Mouse (Mus musculus) limb, embryonic 12.5 days (tissue): ENCODE measurements around the gene Sct. TPM values are rescaled to one million over a fixed set of nuclear protein-coding genes. Genes with fewer than 3 reads are reported as not detected.
"Not testable (repeated sequence)": the region's sequence is repeated elsewhere in the genome, so short reads cannot be mapped to it uniquely, and the experiment has no call there.

Source experiments
- ATAC-seq: fragments of 200-750 bp; cut with Nextera tagmentation; 2 replicates; pipeline ENCODE4 v1.8.0; 2017; ENCODE audit warnings: low read depth, moderate TSS enrichment; ENCODE audit not compliant: insufficient number of reproducible peaks, insufficient read depth, low FRiP score, low TSS enrichment
- H3K27ac ChIP-seq: fragments of 300-500 bp; sonication (generic); 2 replicates; pipeline ENCODE4 v1.5.1; 2016; ENCODE audit warnings: mild to moderate bottlenecking, moderate library complexity
- H3K27me3 ChIP-seq: fragments of 300-500 bp; sonication (generic); 2 replicates; pipeline ENCODE4 v1.6.1; 2016; ENCODE audit warnings: mild to moderate bottlenecking, moderate library complexity
- H3K36me3 ChIP-seq: fragments of 300-500 bp; sonication (generic); 2 replicates; pipeline ENCODE4 v1.6.1; 2016; ENCODE audit warnings: mild to moderate bottlenecking, moderate library complexity
- H3K4me1 ChIP-seq: fragments of 300-500 bp; sonication (generic); replicated peaks from 2 replicates; pipeline ENCODE4 v1.6.1; 2016
- H3K4me2 ChIP-seq: fragments of 300-500 bp; sonication (generic); 2 replicates; pipeline ENCODE4 v1.6.1; 2016; ENCODE audit warnings: mild to moderate bottlenecking, moderate library complexity
- H3K4me3 ChIP-seq: fragments of 300-500 bp; sonication (generic); replicated peaks from 2 replicates; pipeline ENCODE4 v1.5.1; 2016; ENCODE audit warnings: mild to moderate bottlenecking
- H3K9ac ChIP-seq: fragments of 300-500 bp; sonication (generic); replicated peaks from 2 replicates; pipeline ENCODE4 v1.6.1; 2016; ENCODE audit warnings: mild to moderate bottlenecking, moderate library complexity
- H3K9me3 ChIP-seq: fragments of 300-500 bp; sonication (generic); 2 replicates; pipeline ENCODE4 v1.6.1; 2016; ENCODE audit warnings: mild to moderate bottlenecking, moderate library complexity
- WGBS: fragments of 180-500 bp; shearing (Covaris S2); methylation state at CpG from one replicate; pipeline ENCODE4 v1.1.7; 2016; 5-methylcytosine and 5-hydroxymethylcytosine counted together
- polyA plus RNA-seq: library from polyadenylated mRNA; unstranded; fragments of >200 nt; fragmentation: Nextera tagmentation; extraction: Ambion mirVana; gene quantifications from 2 replicates; pipeline ENCODE4 v1.2.1, GENCODE M21; 2016

Gene Sct
- polyA plus RNA-seq, 1 experiment from 2014 or later = 10.5 TPM

GRCm38 (mm10) chr7:141264761-141265410 lies 14.0 kb downstream of the Sct start:
- Histone ChIP-seq H3K9ac (no peak overlapping the region), H3K4me3 (no peak overlapping the region)

GRCm38 (mm10) chr7:141264041-141264700 lies 14.8 kb downstream of the Sct start:
- Histone ChIP-seq H3K4me3 (no peak overlapping the region), H3K4me1 (peaks cover 17% of the 10 kb centered on the region; the same call in 1 of the 2 replicates), H3K9ac (no peak overlapping the region), H3K4me2 (no peak overlapping the region), H3K27ac (no peak overlapping the region), H3K36me3 (peaks cover 52% of the 10 kb centered on the region), H3K27me3 (peaks cover 4% of the 10 kb centered on the region; the same call in 1 of the 2 replicates), H3K9me3 (no peaks in the 10 kb centered on the region)
- WGBS = 70% methylated on average over 11 of the region's 11 CpGs
- ATAC-seq = no peak

More at GRCm38 (mm10) chr7:141264761-141265410, 14.0 kb downstream of the Sct start:
- H3K4me1 ChIP-seq = peaks cover 17% of the 10 kb centered on the region; the same call in 1 of the 2 replicates
- 30% methylated on average over 12 of the region's 12 CpGs for WGBS
- peak overlapping the region; percentile 81 for H3K4me2 ChIP-seq
- H3K36me3 ChIP-seq = peaks cover 45% of the 10 kb centered on the region
- peaks cover 4% of the 10 kb centered on the region; the same call in 1 of the 2 replicates for H3K27me3 ChIP-seq
- H3K27ac ChIP-seq = no peak overlapping the region
- peak; percentile 53; the same call in 1 of the 2 replicates for ATAC-seq
- H3K9me3 ChIP-seq = no peaks in the 10 kb centered on the region

- ATAC-seq = no peak
- no peak overlapping the region for H3K4me2 ChIP-seq
- H3K36me3 ChIP-seq = peaks cover 58% of the 10 kb centered on the region
- H3K27me3 ChIP-seq = peaks cover 4% of the 10 kb centered on the region; the same call in 1 of the 2 replicates
- peaks cover 17% of the 10 kb centered on the region; the same call in 1 of the 2 replicates for H3K4me1 ChIP-seq
- WGBS = 85% methylated on average over 13 of the region's 13 CpGs
- no peak overlapping the region for H3K4me3 ChIP-seq
- H3K27ac ChIP-seq = no peak overlapping the region
- no peak overlapping the region for H3K9ac ChIP-seq
- H3K9me3 ChIP-seq = no peaks in the 10 kb centered on the region
Measured at GRCm38 (mm10) chr7:141263640-141264039, 15.3 kb downstream of the Sct start.

GRCm38 (mm10) chr7:141261480-141261879 lies 17.5 kb downstream of the Sct start:
- WGBS = 85% methylated on average over 3 of the region's 3 CpGs
- Histone ChIP-seq H3K9ac (no peak overlapping the region), H3K27ac (no peak overlapping the region), H3K4me3 (no peak overlapping the region), H3K36me3 (peaks cover 79% of the 10 kb centered on the region), H3K4me2 (no peak overlapping the region), H3K27me3 (peaks cover 4% of the 10 kb centered on the region; the same call in 1 of the 2 replicates), H3K4me1 (peaks cover 15% of the 10 kb centered on the region; the same call in 1 of the 2 replicates), H3K9me3 (no peaks in the 10 kb centered on the region)
- ATAC-seq = no peak

- no peak overlapping the region for H3K27ac ChIP-seq
- H3K36me3 ChIP-seq = peaks cover 97% of the 10 kb centered on the region
- H3K4me3 ChIP-seq = no peak overlapping the region
- H3K4me1 ChIP-seq = no peaks in the 10 kb centered on the region
- no peak overlapping the region for H3K9ac ChIP-seq
- H3K9me3 ChIP-seq = no peaks in the 10 kb centered on the region
- H3K4me2 ChIP-seq = no peak overlapping the region
- ATAC-seq = no peak
- no peaks in the 10 kb centered on the region for H3K27me3 ChIP-seq
- WGBS = 92% methylated on average over 10 of the region's 10 CpGs
Measured at GRCm38 (mm10) chr7:141256159-141256558, 22.8 kb downstream of the Sct start.

- H3K9ac ChIP-seq, ATAC-seq, H3K4me1 ChIP-seq, H3K27ac ChIP-seq, H3K9me3 ChIP-seq, H3K4me2 ChIP-seq, H3K27me3 ChIP-seq, H3K4me3 ChIP-seq: not testable (repeated sequence)
- H3K36me3 ChIP-seq = peaks cover 97% of the 10 kb centered on the region
- 91% methylated on average over 4 of the region's 4 CpGs for WGBS
Measured at GRCm38 (mm10) chr7:141250486-141250885, 28.4 kb downstream of the Sct start.

- no peak overlapping the region for H3K9ac ChIP-seq
- 96% methylated on average over 10 of the region's 10 CpGs for WGBS
- ATAC-seq = no peak
- no peak overlapping the region for H3K4me2 ChIP-seq
- no peak overlapping the region for H3K27ac ChIP-seq
- no peaks in the 10 kb centered on the region for H3K9me3 ChIP-seq
- peaks cover 15% of the 10 kb centered on the region for H3K4me1 ChIP-seq
- no peak overlapping the region for H3K4me3 ChIP-seq
- peaks cover 59% of the 10 kb centered on the region for H3K36me3 ChIP-seq
- H3K27me3 ChIP-seq = no peaks in the 10 kb centered on the region
Measured at GRCm38 (mm10) chr7:141231551-141231950, 47.4 kb downstream of the Sct start.

GRCm38 (mm10) chr7:141231111-141231510 lies 47.8 kb downstream of the Sct start:
- no peak for ATAC-seq
- Histone ChIP-seq H3K36me3 (peaks cover 56% of the 10 kb centered on the region), H3K4me2 (no peak overlapping the region), H3K9ac (no peak overlapping the region), H3K4me3 (no peak overlapping the region), H3K9me3 (no peaks in the 10 kb centered on the region), H3K27ac (no peak overlapping the region), H3K4me1 (peaks cover 15% of the 10 kb centered on the region), H3K27me3 (no peaks in the 10 kb centered on the region)
- WGBS = 93% methylated on average over 3 of the region's 3 CpGs

GRCm38 (mm10) chr7:141230570-141230969 lies 48.4 kb downstream of the Sct start:
- H3K4me1 ChIP-seq = peaks cover 15% of the 10 kb centered on the region
- H3K4me3 ChIP-seq = no peak overlapping the region
- WGBS = 92% methylated on average over 4 of the region's 4 CpGs
- peak overlapping the region; percentile 7 for H3K4me2 ChIP-seq
- no peaks in the 10 kb centered on the region for H3K9me3 ChIP-seq
- no peak overlapping the region for H3K27ac ChIP-seq
- H3K9ac ChIP-seq = 0 out of 2 replicates have a peak overlapping the region, but pooled peaks have one; percentile 4
- ATAC-seq = no peak
- peaks cover 51% of the 10 kb centered on the region for H3K36me3 ChIP-seq
- no peaks in the 10 kb centered on the region for H3K27me3 ChIP-seq

- H3K27me3 ChIP-seq = no peaks in the 10 kb centered on the region
- H3K4me1 ChIP-seq = peaks cover 15% of the 10 kb centered on the region
- H3K4me3 ChIP-seq = peak overlapping the region; percentile 99
- WGBS = 65% methylated on average over 6 of the region's 6 CpGs
- no peaks in the 10 kb centered on the region for H3K9me3 ChIP-seq
- peaks cover 43% of the 10 kb centered on the region for H3K36me3 ChIP-seq
- H3K4me2 ChIP-seq = peak overlapping the region; percentile 92
- no peak for ATAC-seq
- no peak overlapping the region for H3K27ac ChIP-seq
- H3K9ac ChIP-seq = peak overlapping the region; percentile 87
Measured at GRCm38 (mm10) chr7:141229702-141230101, 49.2 kb downstream of the Sct start.
